Mouse (Mus musculus): ENCODE measurements around the gene Nxpe4. TPM values are rescaled to one million over a fixed set of nuclear protein-coding genes. Genes with fewer than 3 reads are reported as not detected.
A peak's percentile ranks its signal among the peaks of the same experiment; 100 is the strongest.

The Nxpe4 gene
- polyA plus RNA-seq, 1 experiment from 2014 or later, result 4.7 TPM

DNA sequence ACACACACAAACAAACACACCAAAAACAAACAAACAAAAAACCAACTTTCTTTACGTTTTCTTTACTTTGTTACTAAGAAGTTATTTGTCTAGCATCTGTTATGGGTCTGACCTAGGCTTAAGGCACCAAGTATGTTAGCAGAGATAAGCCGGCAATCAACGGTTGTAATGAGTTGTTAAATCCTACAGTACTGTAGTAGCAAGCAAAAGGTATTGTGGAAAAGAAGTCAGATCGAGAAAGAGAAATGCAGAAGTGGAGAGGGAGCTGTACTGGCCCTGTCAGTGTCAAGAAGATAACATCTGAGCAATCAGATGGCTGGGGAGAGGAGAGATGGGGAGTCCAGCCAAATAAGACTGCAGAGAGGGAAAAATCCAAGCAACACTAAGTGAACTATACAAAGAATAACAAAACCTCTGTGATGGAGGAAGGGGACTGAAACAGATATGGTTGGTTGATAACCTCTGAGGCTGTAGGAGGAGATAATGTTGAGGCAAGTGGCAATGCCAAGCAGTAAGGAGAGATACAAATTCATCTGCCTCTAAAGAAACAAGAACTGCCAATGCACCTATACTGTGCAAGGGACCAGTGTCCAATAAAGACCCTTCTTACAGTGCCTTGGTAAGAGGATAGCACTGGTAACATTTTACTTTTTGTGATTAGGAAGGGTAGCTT, 177.1 kb downstream of the Nxpe4 start:
- no peak overlapping the region for H3K4me3 ChIP-seq (ENCODE audit: low read length)
- peaks cover 2% of the 10 kb centered on the region; the same call in 1 of the 2 replicates for H3K4me1 ChIP-seq (ENCODE audit: control insufficient read depth, insufficient read depth, low read length)
- no peaks in the 10 kb centered on the region for H3K27me3 ChIP-seq (ENCODE audit: control insufficient read depth, insufficient read depth, low read length)
- no peak overlapping the region; the same call in 1 of the 2 replicates for H3K27ac ChIP-seq (ENCODE audit: low read length)
- ATAC-seq (replicated peaks; ENCODE audit: extremely low read depth, insufficient read depth, low FRiP score), result no peak
- H3K9ac ChIP-seq (ENCODE audit: low read length), result no peak overlapping the region
- H3K36me3 ChIP-seq (ENCODE audit: control insufficient read depth, insufficient read depth), result no peaks in the 10 kb centered on the region
- no peak overlapping the region for H3K4me2 ChIP-seq (ENCODE audit: low read depth, low read length)
- whole genome bisulfite sequencing, result 39% methylated on average over 4 of the region's 4 CpGs
- no peaks in the 10 kb centered on the region for H3K9me3 ChIP-seq (replicated peaks; ENCODE audit: control insufficient read depth, low read length)

DNA sequence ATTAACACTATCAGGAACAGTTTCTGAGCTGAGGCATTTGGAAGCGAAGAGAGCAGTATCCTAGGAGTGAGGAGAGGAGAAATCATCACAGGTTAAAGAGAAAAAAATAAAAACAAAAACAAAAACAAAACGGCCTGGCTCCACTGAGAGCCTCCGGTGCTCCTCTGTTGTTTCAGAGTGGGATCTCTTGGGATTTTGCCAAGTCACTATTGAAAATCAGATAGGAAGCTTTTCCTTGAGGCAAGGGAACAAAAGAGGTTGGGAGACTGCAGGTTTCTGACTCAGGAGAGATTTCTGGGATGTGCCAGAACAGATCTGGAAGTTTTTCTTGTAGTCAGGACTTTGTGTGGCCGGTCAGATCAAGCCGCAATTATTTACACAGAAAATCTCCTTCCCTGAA, 177.7 kb downstream of the Nxpe4 start:
- Histone ChIP-seq H3K36me3 (ENCODE audit: control insufficient read depth, insufficient read depth) (no peaks in the 10 kb centered on the region), H3K4me1 (ENCODE audit: control insufficient read depth, insufficient read depth, low read length) (peaks cover 2% of the 10 kb centered on the region; the same call in 1 of the 2 replicates), H3K27ac (ENCODE audit: low read length) (no peak overlapping the region; the same call in 1 of the 2 replicates), H3K27me3 (ENCODE audit: control insufficient read depth, insufficient read depth, low read length) (no peaks in the 10 kb centered on the region), H3K4me2 (ENCODE audit: low read depth, low read length) (no peak overlapping the region), H3K4me3 (ENCODE audit: low read length) (no peak overlapping the region), H3K9ac (ENCODE audit: low read length) (no peak overlapping the region), H3K9me3 (replicated peaks; ENCODE audit: control insufficient read depth, low read length) (no peaks in the 10 kb centered on the region)
- 52% methylated on average over 5 of the region's 5 CpGs for WGBS
- no peak for ATAC-seq (replicated peaks; ENCODE audit: extremely low read depth, insufficient read depth, low FRiP score)

DNA sequence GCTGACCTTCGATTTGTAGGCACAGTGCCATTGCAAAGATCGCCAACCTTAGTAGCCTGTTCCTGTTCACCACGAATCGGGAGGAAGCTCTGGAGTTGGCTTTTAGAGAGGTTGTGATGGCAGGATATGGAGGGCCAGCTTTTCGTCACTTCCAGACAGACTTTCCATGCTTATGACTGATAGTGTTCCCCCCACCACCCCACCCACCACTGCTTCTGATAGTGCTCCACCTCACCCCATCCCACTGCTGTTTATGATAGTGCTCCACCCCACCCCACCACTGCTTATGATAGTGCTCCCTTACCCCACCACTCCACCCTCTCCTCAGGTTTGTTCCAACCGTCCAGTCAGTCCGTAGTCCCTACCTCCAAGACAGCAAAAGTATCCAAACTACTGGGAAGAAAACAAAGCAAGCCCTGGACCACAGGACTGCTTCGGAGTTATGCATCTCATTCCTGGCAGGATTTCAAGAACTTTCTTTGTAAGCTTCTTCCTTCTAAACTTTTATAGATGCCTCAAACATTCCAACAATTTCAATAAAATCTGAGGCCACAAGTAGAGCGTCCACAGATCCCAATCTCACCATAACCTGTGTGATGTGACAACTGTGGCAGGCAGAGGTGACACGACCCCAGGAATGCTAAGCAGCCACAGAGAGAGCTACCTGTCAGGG, 179.0 kb downstream of the Nxpe4 start:
- no peak overlapping the region for H3K9ac ChIP-seq (ENCODE audit: low read length)
- peaks cover 2% of the 10 kb centered on the region; the same call in 1 of the 2 replicates for H3K4me1 ChIP-seq (ENCODE audit: control insufficient read depth, insufficient read depth, low read length)
- H3K36me3 ChIP-seq (ENCODE audit: control insufficient read depth, insufficient read depth), result no peaks in the 10 kb centered on the region
- no peaks in the 10 kb centered on the region for H3K27me3 ChIP-seq (ENCODE audit: control insufficient read depth, insufficient read depth, low read length)
- H3K4me3 ChIP-seq (ENCODE audit: low read length), result no peak overlapping the region
- H3K4me2 ChIP-seq (ENCODE audit: low read depth, low read length), result no peak overlapping the region
- H3K9me3 ChIP-seq (replicated peaks; ENCODE audit: control insufficient read depth, low read length), result no peaks in the 10 kb centered on the region
- no peak overlapping the region for H3K27ac ChIP-seq (ENCODE audit: low read length)
- no peak; the same call in 1 of the 2 replicates for ATAC-seq (replicated peaks; ENCODE audit: extremely low read depth, insufficient read depth, low FRiP score)
- WGBS, result 62% methylated on average over 10 of the region's 10 CpGs

DNA sequence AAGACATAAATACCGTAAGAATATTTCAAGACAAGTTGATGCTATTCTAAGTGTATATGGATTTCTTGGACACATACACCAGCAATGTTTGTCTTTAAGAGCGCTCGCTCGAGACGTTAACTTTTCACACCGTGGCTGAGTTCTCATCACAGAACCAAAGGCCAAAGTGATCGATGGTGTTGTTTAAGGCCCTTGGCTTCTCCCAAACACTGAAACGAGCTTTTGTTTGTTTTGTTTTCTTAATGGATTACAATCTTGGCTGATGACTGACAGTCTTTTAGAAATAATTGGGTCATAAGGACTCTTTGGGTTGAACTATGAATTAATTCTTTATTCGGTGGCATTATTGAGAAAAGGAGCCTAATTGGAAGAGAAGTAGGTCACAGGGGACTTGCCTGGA, 183.6 kb downstream of the Nxpe4 start:
- Histone ChIP-seq H3K9ac (ENCODE audit: low read length) (no peak overlapping the region), H3K27ac (ENCODE audit: low read length) (no peak overlapping the region), H3K4me1 (ENCODE audit: control insufficient read depth, insufficient read depth, low read length) (no peaks in the 10 kb centered on the region; the same call in 1 of the 2 replicates), H3K4me2 (ENCODE audit: low read depth, low read length) (no peak overlapping the region), H3K27me3 (ENCODE audit: control insufficient read depth, insufficient read depth, low read length) (no peaks in the 10 kb centered on the region), H3K4me3 (ENCODE audit: low read length) (no peak overlapping the region), H3K36me3 (ENCODE audit: control insufficient read depth, insufficient read depth) (no peaks in the 10 kb centered on the region), H3K9me3 (replicated peaks; ENCODE audit: control insufficient read depth, low read length) (no peaks in the 10 kb centered on the region)
- ATAC-seq (replicated peaks; ENCODE audit: extremely low read depth, insufficient read depth, low FRiP score), result no peak
- 83% methylated on average over 9 of the region's 9 CpGs for WGBS

DNA sequence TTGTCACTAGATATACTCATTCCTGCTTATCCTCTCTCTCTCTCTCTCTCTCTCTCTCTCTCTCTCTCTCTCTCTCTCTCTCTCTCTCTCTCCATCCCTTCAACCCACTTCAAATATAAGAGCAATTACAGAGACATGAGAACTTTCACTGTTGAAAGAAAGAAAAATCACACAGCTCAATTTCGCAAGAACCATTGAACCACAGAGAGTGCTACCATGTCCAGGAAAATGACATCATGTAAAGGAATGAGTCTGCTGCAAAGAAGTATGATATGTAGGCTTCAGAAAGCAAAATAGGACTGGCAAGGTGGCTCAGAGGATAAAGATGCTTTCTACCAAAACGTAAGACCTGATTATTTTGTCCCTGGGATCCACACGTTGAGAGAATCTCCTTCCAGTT, 184.0 kb downstream of the Nxpe4 start:
- 78% methylated on average over 3 of the region's 3 CpGs for WGBS
- no peak overlapping the region for H3K4me3 ChIP-seq (ENCODE audit: low read length)
- ATAC-seq (replicated peaks; ENCODE audit: extremely low read depth, insufficient read depth, low FRiP score), result no peak
- H3K27me3 ChIP-seq (ENCODE audit: control insufficient read depth, insufficient read depth, low read length), result no peaks in the 10 kb centered on the region
- H3K9ac ChIP-seq (ENCODE audit: low read length), result no peak overlapping the region
- H3K4me2 ChIP-seq (ENCODE audit: low read depth, low read length), result no peak overlapping the region
- no peaks in the 10 kb centered on the region; the same call in 1 of the 2 replicates for H3K4me1 ChIP-seq (ENCODE audit: control insufficient read depth, insufficient read depth, low read length)
- no peak overlapping the region for H3K27ac ChIP-seq (ENCODE audit: low read length)
- no peaks in the 10 kb centered on the region for H3K9me3 ChIP-seq (replicated peaks; ENCODE audit: control insufficient read depth, low read length)
- no peaks in the 10 kb centered on the region for H3K36me3 ChIP-seq (ENCODE audit: control insufficient read depth, insufficient read depth)

DNA sequence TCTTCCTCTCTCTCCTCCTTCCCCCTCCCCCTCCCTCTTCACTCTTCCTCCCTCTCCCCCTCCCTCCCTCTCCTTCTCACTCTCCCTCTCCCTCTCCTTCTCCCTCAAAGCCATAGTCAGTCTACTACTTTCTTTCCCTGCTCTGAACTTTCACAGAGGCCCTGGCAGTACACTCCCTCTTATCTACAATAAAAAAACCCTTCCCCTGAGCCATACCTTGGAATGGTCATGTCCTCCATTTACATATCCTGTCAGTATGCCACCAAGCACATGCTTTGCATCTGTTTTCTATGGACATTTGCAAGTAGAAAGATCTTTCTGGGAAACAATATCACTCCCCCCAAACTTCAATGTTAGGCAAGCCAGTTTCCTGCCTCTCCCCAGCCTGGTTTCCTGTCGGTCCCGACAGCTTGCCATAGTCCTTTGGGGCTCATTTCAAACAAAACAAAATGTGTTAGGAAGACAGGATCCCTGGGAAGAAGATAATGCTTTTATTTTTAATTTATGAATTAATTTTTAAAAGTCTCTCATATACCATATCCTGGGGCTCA, 191.4 kb downstream of the Nxpe4 start, which contains the start of gene Nxpe2:
Nxpe2 (minus strand) TSS at position 307 of the 551 bp plus-strand sequence.
- 58% methylated on average over 2 of the region's 2 CpGs for WGBS
- H3K9me3 ChIP-seq (replicated peaks; ENCODE audit: control insufficient read depth, low read length), result no peaks in the 10 kb centered on the region
- no peaks in the 10 kb centered on the region for H3K27me3 ChIP-seq (ENCODE audit: control insufficient read depth, insufficient read depth, low read length)
- H3K27ac ChIP-seq (ENCODE audit: low read length), result peak within 1 kb of the TSS; percentile 79
- no peak within 1 kb of the TSS for H3K4me2 ChIP-seq (ENCODE audit: low read depth, low read length)
- no peaks in the 10 kb centered on the region for H3K36me3 ChIP-seq (ENCODE audit: control insufficient read depth, insufficient read depth)
- no peak within 1 kb of the TSS for H3K4me3 ChIP-seq (ENCODE audit: low read length)
- ATAC-seq (replicated peaks; ENCODE audit: extremely low read depth, insufficient read depth, low FRiP score), result peak; percentile 71; the same call in 1 of the 2 replicates
- H3K9ac ChIP-seq (ENCODE audit: low read length), result no peak within 1 kb of the TSS
- H3K4me1 ChIP-seq (ENCODE audit: control insufficient read depth, insufficient read depth, low read length), result no peaks in the 10 kb centered on the region; the same call in 1 of the 2 replicates

DNA sequence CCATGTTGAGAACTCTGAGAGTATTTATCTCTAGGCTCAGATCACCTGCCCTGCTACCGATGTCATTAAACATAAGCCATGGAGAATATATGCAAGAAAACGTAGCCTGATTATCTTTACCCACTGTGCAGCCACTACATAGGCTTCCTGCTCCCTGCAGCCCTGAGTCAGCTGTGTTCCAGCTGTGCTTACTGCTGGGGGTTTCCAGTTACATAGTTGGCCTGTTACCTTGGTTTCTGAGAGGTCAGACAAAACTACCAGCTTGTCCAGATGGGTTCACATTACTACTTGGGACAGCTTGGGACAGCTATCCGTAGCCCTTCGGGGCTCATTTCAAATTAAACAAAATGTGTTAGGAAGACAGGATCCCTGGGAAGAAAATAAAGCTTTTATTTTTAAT, 192.3 kb downstream of the Nxpe4 start:
- H3K9me3 ChIP-seq (replicated peaks; ENCODE audit: control insufficient read depth, low read length), result no peaks in the 10 kb centered on the region
- H3K4me2 ChIP-seq (ENCODE audit: low read depth, low read length), result no peak overlapping the region
- no peak overlapping the region for H3K4me3 ChIP-seq (ENCODE audit: low read length)
- H3K27ac ChIP-seq (ENCODE audit: low read length), result peak overlapping the region; percentile 69
- WGBS, result 73% methylated on average over 4 of the region's 4 CpGs
- no peak overlapping the region for H3K9ac ChIP-seq (ENCODE audit: low read length)
- no peaks in the 10 kb centered on the region for H3K36me3 ChIP-seq (ENCODE audit: control insufficient read depth, insufficient read depth)
- no peaks in the 10 kb centered on the region for H3K27me3 ChIP-seq (ENCODE audit: control insufficient read depth, insufficient read depth, low read length)
- H3K4me1 ChIP-seq (ENCODE audit: control insufficient read depth, insufficient read depth, low read length), result no peaks in the 10 kb centered on the region; the same call in 1 of the 2 replicates
- ATAC-seq (replicated peaks; ENCODE audit: extremely low read depth, insufficient read depth, low FRiP score), result no peak

DNA sequence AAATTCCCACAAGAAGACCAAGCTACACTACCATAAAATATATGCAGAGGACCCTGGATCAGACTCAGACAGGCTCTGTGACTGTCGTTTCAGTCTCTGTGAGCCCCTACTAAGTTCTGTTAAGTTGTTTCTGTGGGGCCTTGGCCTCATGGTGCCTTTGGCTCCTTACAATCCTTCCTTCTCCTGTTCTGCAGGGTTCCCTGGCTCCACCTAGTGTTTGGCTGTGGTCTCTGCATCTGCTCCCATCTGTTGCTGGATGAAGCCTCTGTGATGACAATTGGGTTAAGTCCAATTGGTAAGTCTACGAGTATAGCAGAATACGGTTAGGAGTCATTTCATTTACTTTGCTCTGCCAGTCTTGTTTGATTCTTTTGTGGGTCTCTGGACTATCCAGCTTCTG, 193.0 kb downstream of the Nxpe4 start:
- H3K27me3 ChIP-seq (ENCODE audit: control insufficient read depth, insufficient read depth, low read length), result no peaks in the 10 kb centered on the region
- no peak overlapping the region; the same call in 1 of the 2 replicates for H3K27ac ChIP-seq (ENCODE audit: low read length)
- WGBS, result 38% methylated on average over 3 of the region's 3 CpGs
- H3K9ac ChIP-seq (ENCODE audit: low read length), result no peak overlapping the region
- H3K4me3 ChIP-seq (ENCODE audit: low read length), result no peak overlapping the region
- no peaks in the 10 kb centered on the region for H3K9me3 ChIP-seq (replicated peaks; ENCODE audit: control insufficient read depth, low read length)
- no peak for ATAC-seq (replicated peaks; ENCODE audit: extremely low read depth, insufficient read depth, low FRiP score)
- H3K4me2 ChIP-seq (ENCODE audit: low read depth, low read length), result no peak overlapping the region
- no peaks in the 10 kb centered on the region for H3K36me3 ChIP-seq (ENCODE audit: control insufficient read depth, insufficient read depth)
- no peaks in the 10 kb centered on the region; the same call in 1 of the 2 replicates for H3K4me1 ChIP-seq (ENCODE audit: control insufficient read depth, insufficient read depth, low read length)

DNA sequence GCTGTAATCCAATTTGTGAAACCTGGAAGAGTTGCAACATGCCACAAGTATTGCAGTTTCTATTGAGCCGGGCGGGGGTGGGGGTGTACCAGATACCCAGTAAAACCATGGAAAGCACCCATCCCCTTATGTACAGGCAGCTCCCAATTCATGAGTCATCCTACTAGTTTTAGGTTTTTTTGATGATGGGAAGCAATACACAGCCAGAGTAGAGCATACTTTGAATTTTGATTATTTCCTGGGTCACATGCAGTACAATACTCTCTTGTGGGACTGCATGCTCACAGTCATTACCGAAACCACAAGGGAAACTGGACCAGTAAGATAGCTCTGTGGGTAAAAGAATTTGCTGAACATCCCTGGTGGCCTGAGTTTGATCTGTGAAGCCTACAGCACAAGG, 195.3 kb downstream of the Nxpe4 start:
- Histone ChIP-seq H3K4me3 (ENCODE audit: low read length) (no peak overlapping the region), H3K9ac (ENCODE audit: low read length) (no peak overlapping the region), H3K36me3 (ENCODE audit: control insufficient read depth, insufficient read depth) (no peaks in the 10 kb centered on the region), H3K9me3 (replicated peaks; ENCODE audit: control insufficient read depth, low read length) (no peaks in the 10 kb centered on the region), H3K4me1 (ENCODE audit: control insufficient read depth, insufficient read depth, low read length) (peaks cover 1% of the 10 kb centered on the region), H3K27ac (ENCODE audit: low read length) (no peak overlapping the region), H3K4me2 (ENCODE audit: low read depth, low read length) (no peak overlapping the region), H3K27me3 (ENCODE audit: control insufficient read depth, insufficient read depth, low read length) (no peaks in the 10 kb centered on the region)
- no peak for ATAC-seq (replicated peaks; ENCODE audit: extremely low read depth, insufficient read depth, low FRiP score)
- WGBS, result 83% methylated on average over 3 of the region's 3 CpGs
